ENCODE assay signal across 30 mouse cellular contexts in the genomic region with DNA sequence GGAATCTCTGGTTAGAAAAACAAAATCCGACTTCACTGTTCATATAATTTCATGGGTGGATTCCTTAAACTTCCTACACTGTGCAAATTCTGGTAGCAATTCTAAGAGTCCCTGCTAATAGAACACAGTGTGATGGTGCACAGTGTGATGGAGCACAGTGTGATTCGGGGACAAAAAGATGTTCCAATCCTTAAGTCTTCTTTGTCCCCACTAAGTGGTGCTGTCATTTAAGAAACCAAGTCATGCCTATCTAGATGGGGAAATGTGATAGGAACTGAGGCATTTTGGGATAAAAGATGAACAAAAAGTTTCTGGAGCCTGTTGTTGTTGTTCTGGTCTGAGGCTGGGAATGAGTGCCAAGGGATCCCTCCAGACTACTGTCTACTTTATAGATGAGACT.
DNase-seq lines count a peak whose midpoint lies in the region; ATAC-seq and TF ChIP-seq lines count a peak whose summit lies in the region.
"Had no signal": no experiment of that assay in that cellular context is flagged by ENCODE, and none has a peak within 500 bp of the region (broad histone marks: within the 10 kb centered on the region; RNA-seq: fewer than 3 reads in every experiment).

No protein-coding gene starts in this region.

- H3K9ac ChIP-seq in forebrain, postnatal 0 days, result no peak overlapping the region
- no peak overlapping the region for H3K9ac ChIP-seq in forebrain, embryonic 12.5 days
- no peak overlapping the region for H3K9ac ChIP-seq in hindbrain, postnatal 0 days (replicated peaks; ENCODE audit: low read length)
- H3K9ac ChIP-seq: embryonic facial prominence, embryonic 13.5 days; embryonic facial prominence, embryonic 15.5 days; forebrain, embryonic 13.5 days; forebrain, embryonic 15.5 days had no signal

- peak; percentile 18; the same call in 1 of the 2 replicates for TF ChIP-seq CTCF in forebrain, postnatal 0 days (IDR thresholded peaks at IDR 0.05; ENCODE audit: low read depth)
- TF ChIP-seq CTCF in hindbrain, postnatal 0 days (IDR thresholded peaks at IDR 0.05; ENCODE audit: low read depth), result 0 out of 2 replicates have a peak, but pooled peaks have one; percentile 16
- peak; percentile 54 for TF ChIP-seq CTCF in layer of hippocampus, adult 2 months (conservative IDR thresholded peaks at IDR 0.05)

- H3K27ac ChIP-seq in forebrain, postnatal 0 days (ENCODE audit: low read depth, low read length), result no peak overlapping the region
- no peak overlapping the region for H3K27ac ChIP-seq in forebrain, embryonic 12.5 days
- H3K27ac ChIP-seq in hindbrain, postnatal 0 days, result no peak overlapping the region
- H3K27ac ChIP-seq in hindbrain, embryonic 10.5 days, result no peak overlapping the region
- H3K27ac ChIP-seq in layer of hippocampus, adult 2 months, result no peak overlapping the region
- H3K27ac ChIP-seq: embryonic facial prominence, embryonic 13.5 days; embryonic facial prominence, embryonic 15.5 days; forebrain, embryonic 10.5 days; forebrain, embryonic 13.5 days; forebrain, embryonic 15.5 days had no signal

- H3K4me1 ChIP-seq in forebrain, postnatal 0 days (ENCODE audit: insufficient read depth), result no peaks in the 10 kb centered on the region
- H3K4me1 ChIP-seq in forebrain, embryonic 12.5 days, result no peaks in the 10 kb centered on the region
- no peaks in the 10 kb centered on the region for H3K4me1 ChIP-seq in hindbrain, postnatal 0 days (ENCODE audit: insufficient read depth, low read length)
- H3K4me1 ChIP-seq in hindbrain, embryonic 10.5 days (replicated peaks), result no peaks in the 10 kb centered on the region
- H3K4me1 ChIP-seq: embryonic facial prominence, embryonic 13.5 days; embryonic facial prominence, embryonic 15.5 days; forebrain, embryonic 10.5 days had no signal

- no peak overlapping the region for H3K4me2 ChIP-seq in forebrain, postnatal 0 days (ENCODE audit: low read depth)
- H3K4me2 ChIP-seq in forebrain, embryonic 12.5 days, result no peak overlapping the region
- H3K4me2 ChIP-seq in hindbrain, postnatal 0 days (ENCODE audit: low read depth, low read length), result no peak overlapping the region
- H3K4me2 ChIP-seq: embryonic facial prominence, embryonic 13.5 days; embryonic facial prominence, embryonic 15.5 days; forebrain, embryonic 13.5 days; forebrain, embryonic 15.5 days had no signal

- no peaks in the 10 kb centered on the region for H3K36me3 ChIP-seq in forebrain, postnatal 0 days (ENCODE audit: insufficient read depth)
- H3K36me3 ChIP-seq in forebrain, embryonic 12.5 days (replicated peaks), result no peaks in the 10 kb centered on the region
- H3K36me3 ChIP-seq in hindbrain, postnatal 0 days (ENCODE audit: insufficient read depth, low read length), result no peaks in the 10 kb centered on the region
- no peaks in the 10 kb centered on the region for H3K36me3 ChIP-seq in hindbrain, embryonic 10.5 days
- H3K36me3 ChIP-seq: embryonic facial prominence, embryonic 13.5 days; embryonic facial prominence, embryonic 15.5 days; forebrain, embryonic 10.5 days; forebrain, embryonic 15.5 days; G1E had no signal

- no peak overlapping the region for H3K4me3 ChIP-seq in forebrain, postnatal 0 days (ENCODE audit: low read depth, low read length)
- no peak overlapping the region for H3K4me3 ChIP-seq in forebrain, embryonic 12.5 days (replicated peaks)
- no peak overlapping the region for H3K4me3 ChIP-seq in hindbrain, postnatal 0 days (ENCODE audit: low read length)
- H3K4me3 ChIP-seq in hindbrain, embryonic 10.5 days, result no peak overlapping the region
- no peak overlapping the region for H3K4me3 ChIP-seq in layer of hippocampus, adult 2 months
- H3K4me3 ChIP-seq: embryonic facial prominence, embryonic 13.5 days; embryonic facial prominence, embryonic 15.5 days; erythroblast, embryonic 14.5 days; forebrain, embryonic 10.5 days; forebrain, embryonic 13.5 days; forebrain, embryonic 15.5 days had no signal

- ATAC-seq in forebrain, postnatal 0 days, result no peak
- ATAC-seq in forebrain, embryonic 12.5 days (ENCODE audit: low FRiP score), result no peak
- ATAC-seq in hindbrain, postnatal 0 days, result no peak
- ATAC-seq: activated CD4-positive, CD25-positive, alpha-beta regulatory T cell, adult 4 months; CD4-positive, CD25-positive, alpha-beta regulatory T cell, adult 4 months; forebrain, embryonic 13.5 days; forebrain, embryonic 15.5 days; Patski had no signal

- WGBS in forebrain, postnatal 0 days, result 89% methylated on average over 2 of the region's 2 CpGs
- 87% methylated on average over 2 of the region's 2 CpGs for WGBS in forebrain, embryonic 12.5 days
- WGBS in hindbrain, postnatal 0 days, result 75% methylated on average over 2 of the region's 2 CpGs
- WGBS in hindbrain, embryonic 10.5 days, result 89% methylated on average over 2 of the region's 2 CpGs

- H3K27me3 ChIP-seq in forebrain, postnatal 0 days (ENCODE audit: insufficient read depth, low read length), result no peaks in the 10 kb centered on the region
- H3K27me3 ChIP-seq in forebrain, embryonic 12.5 days, result no peaks in the 10 kb centered on the region
- no peaks in the 10 kb centered on the region for H3K27me3 ChIP-seq in hindbrain, postnatal 0 days (ENCODE audit: insufficient read depth, low read length)
- H3K27me3 ChIP-seq in hindbrain, embryonic 10.5 days (ENCODE audit: insufficient read depth, poor library complexity, severe bottlenecking), result no peaks in the 10 kb centered on the region
- H3K27me3 ChIP-seq: CH12.LX; embryonic facial prominence, embryonic 13.5 days; embryonic facial prominence, embryonic 15.5 days; forebrain, embryonic 13.5 days; forebrain, embryonic 15.5 days had no signal

- H3K9me3 ChIP-seq in forebrain, postnatal 0 days (ENCODE audit: low read length), result no peaks in the 10 kb centered on the region
- H3K9me3 ChIP-seq in forebrain, embryonic 12.5 days, result no peaks in the 10 kb centered on the region
- H3K9me3 ChIP-seq in hindbrain, postnatal 0 days (ENCODE audit: low read length), result no peaks in the 10 kb centered on the region
- H3K9me3 ChIP-seq in hindbrain, embryonic 10.5 days, result no peaks in the 10 kb centered on the region
- H3K9me3 ChIP-seq: embryonic facial prominence, embryonic 13.5 days; embryonic facial prominence, embryonic 15.5 days; forebrain, embryonic 10.5 days; forebrain, embryonic 13.5 days; forebrain, embryonic 15.5 days; G1E had no signal

- DNase-seq in forebrain, postnatal 0 days, result no peak
- no peak for DNase-seq in hindbrain, postnatal 0 days (ENCODE audit: low spot score)
- DNase-seq in hindbrain, embryonic 10.5 days (ENCODE audit: low spot score), result no peak
- no peak for DNase-seq in layer of hippocampus, adult 2 months (ENCODE audit: low spot score in 2 of 2)
- no peak for DNase-seq in layer of hippocampus, postnatal 25 days (ENCODE audit: extremely low spot score in 1 of 2, low spot score in 1 of 2)
- peak; percentile 25 for DNase-seq in brain, adult 2 months (ENCODE audit: low read depth, low spot score)
- DNase-seq in thymus, postnatal 0 days (ENCODE audit: low spot score), result no peak
- DNase-seq: adrenal gland, adult 8-10 months; adrenal gland, postnatal 14 days; adrenal gland, postnatal 36 days; B cell, adult 2 months; cerebellum, adult 11 months; cerebellum, adult 18-20 months; cerebellum, adult 8-10 months; cerebellum, adult 9-11 months; cerebellum, postnatal 14 days; cerebellum, postnatal 36 days; embryo, embryonic 11 days had no signal
